10 mouse cellular contexts compared by ENCODE assay signal in the genomic region with DNA sequence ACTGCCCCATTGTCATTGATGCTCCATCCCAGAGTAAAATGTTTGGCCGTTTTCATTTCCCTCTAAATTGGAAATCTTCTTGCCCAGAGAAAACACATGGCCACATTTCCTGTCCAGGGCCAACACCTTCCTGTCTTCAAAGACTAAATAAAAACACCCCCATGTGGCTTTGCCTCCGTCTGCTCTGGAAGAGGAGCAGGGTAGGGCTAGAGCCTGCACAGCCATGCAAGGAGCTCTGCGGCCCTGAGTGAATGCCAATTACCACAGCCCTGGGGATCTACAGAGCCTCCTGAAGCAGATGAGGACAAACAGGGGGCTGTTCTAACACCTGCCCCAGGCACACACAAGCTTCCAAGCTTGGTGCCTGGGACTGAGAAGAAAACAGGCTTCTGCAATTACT. TPM values are rescaled to one million over a fixed set of nuclear protein-coding genes. Genes with fewer than 3 reads are reported as not detected.
DNase-seq lines count a peak whose midpoint lies in the region; ATAC-seq and TF ChIP-seq lines count a peak whose summit lies in the region.
"Had no signal": no experiment of that assay in that cellular context is flagged by ENCODE, and none has a peak within 500 bp of the region (broad histone marks: within the 10 kb centered on the region; RNA-seq: fewer than 3 reads in every experiment).

No protein-coding gene starts in this region.

- H3K4me2 ChIP-seq in liver, embryonic 11.5 days, result no peak overlapping the region
- no peak overlapping the region for H3K4me2 ChIP-seq in embryonic facial prominence, embryonic 13.5 days
- H3K4me2 ChIP-seq in limb, embryonic 15.5 days, result no peak overlapping the region
- H3K4me2 ChIP-seq: hindbrain, embryonic 15.5 days had no signal

- H3K9ac ChIP-seq in liver, embryonic 11.5 days (ENCODE audit: low read depth, low read length), result peak overlapping the region; percentile 8; the same call in 1 of the 2 replicates
- no peak overlapping the region for H3K9ac ChIP-seq in embryonic facial prominence, embryonic 13.5 days
- H3K9ac ChIP-seq in limb, embryonic 15.5 days, result no peak overlapping the region
- H3K9ac ChIP-seq: hindbrain, embryonic 15.5 days had no signal

- no peaks in the 10 kb centered on the region for H3K36me3 ChIP-seq in liver, embryonic 11.5 days (ENCODE audit: control insufficient read depth, insufficient read depth, low read length)
- 0 out of 2 replicates have a peak, but pooled peaks cover 8% of the 10 kb centered on the region for H3K36me3 ChIP-seq in embryonic facial prominence, embryonic 13.5 days
- no peaks in the 10 kb centered on the region for H3K36me3 ChIP-seq in limb, embryonic 15.5 days
- H3K36me3 ChIP-seq: hindbrain, embryonic 15.5 days had no signal

- no peak for ATAC-seq in liver, embryonic 11.5 days (replicated peaks; ENCODE audit: low FRiP score)
- no peak for ATAC-seq in embryonic facial prominence, embryonic 13.5 days (ENCODE audit: insufficient number of reproducible peaks, insufficient read depth, low FRiP score, low TSS enrichment, low read depth)
- ATAC-seq in limb, embryonic 15.5 days (ENCODE audit: insufficient number of reproducible peaks, low FRiP score, low TSS enrichment, low read depth), result no peak

- no peaks in the 10 kb centered on the region for H3K9me3 ChIP-seq in liver, embryonic 11.5 days (ENCODE audit: control insufficient read depth, low read length)
- H3K9me3 ChIP-seq in embryonic facial prominence, embryonic 13.5 days, result no peaks in the 10 kb centered on the region
- no peaks in the 10 kb centered on the region for H3K9me3 ChIP-seq in limb, embryonic 15.5 days
- H3K9me3 ChIP-seq: hindbrain, embryonic 15.5 days had no signal

- no peak for TF ChIP-seq POLR2A in cerebellum, adult 2 months (IDR thresholded peaks at IDR 0.05; ENCODE audit: borderline replicate concordance, insufficient read depth, low read length)

- peaks cover 78% of the 10 kb centered on the region for H3K4me1 ChIP-seq in cerebellum, adult 2 months (ENCODE audit: control insufficient read depth, insufficient read depth, low read length)
- peaks cover 56% of the 10 kb centered on the region for H3K4me1 ChIP-seq in liver, embryonic 11.5 days (replicated peaks; ENCODE audit: control insufficient read depth, insufficient read depth, low read length)
- peaks cover 89% of the 10 kb centered on the region for H3K4me1 ChIP-seq in embryonic facial prominence, embryonic 13.5 days
- H3K4me1 ChIP-seq in limb, embryonic 15.5 days, result peaks cover 91% of the 10 kb centered on the region

- DNase-seq in cerebellum, adult 2 months, result peak in 1 of 2 experiments; percentile 60
- no peak for DNase-seq in cerebellum, postnatal 36 days
- DNase-seq in liver, embryonic 11.5 days (ENCODE audit: low spot score), result no peak
- no peak for DNase-seq in liver
- DNase-seq in adrenal gland, adult 8-10 months, result no peak
- DNase-seq in adrenal gland, postnatal 14 days, result no peak
- DNase-seq: layer of hippocampus, adult 9-11 months had no signal

- H3K27ac ChIP-seq in cerebellum, adult 2 months (ENCODE audit: insufficient read depth, low read length), result 0 out of 2 replicates have a peak overlapping the region, but pooled peaks have one; percentile 34
- 0 out of 2 replicates have a peak overlapping the region, but pooled peaks have one; percentile 23 for H3K27ac ChIP-seq in liver, embryonic 11.5 days (ENCODE audit: low read depth, low read length)
- H3K27ac ChIP-seq in embryonic facial prominence, embryonic 13.5 days, result peak overlapping the region; percentile 29; the same call in 1 of the 2 replicates
- peak overlapping the region; percentile 83; the same call in 1 of the 2 replicates for H3K27ac ChIP-seq in limb, embryonic 15.5 days
- H3K27ac ChIP-seq: hindbrain, embryonic 15.5 days had no signal

- H3K27me3 ChIP-seq in cerebellum, adult 2 months (ENCODE audit: control insufficient read depth, insufficient read depth, low read length), result no peaks in the 10 kb centered on the region
- H3K27me3 ChIP-seq in liver, embryonic 11.5 days (replicated peaks; ENCODE audit: control insufficient read depth, insufficient read depth, low read length), result no peaks in the 10 kb centered on the region
- no peaks in the 10 kb centered on the region for H3K27me3 ChIP-seq in embryonic facial prominence, embryonic 13.5 days
- H3K27me3 ChIP-seq in limb, embryonic 15.5 days, result no peaks in the 10 kb centered on the region
- H3K27me3 ChIP-seq: hindbrain, embryonic 15.5 days had no signal

- under 1% methylated on average over 3 of the region's 3 CpGs for WGBS in cerebellum, adult 2 months
- 64% methylated on average over 3 of the region's 3 CpGs for WGBS in liver, embryonic 11.5 days
- whole genome bisulfite sequencing in embryonic facial prominence, embryonic 13.5 days, result 36% methylated on average over 3 of the region's 3 CpGs
- 20% methylated on average over 3 of the region's 3 CpGs for WGBS in limb, embryonic 15.5 days

- H3K4me3 ChIP-seq in cerebellum, adult 2 months (replicated peaks; ENCODE audit: insufficient read depth, low read depth, low read length), result no peak overlapping the region
- no peak overlapping the region for H3K4me3 ChIP-seq in liver, embryonic 11.5 days (ENCODE audit: low read depth, low read length)
- no peak overlapping the region for H3K4me3 ChIP-seq in embryonic facial prominence, embryonic 13.5 days
- no peak overlapping the region for H3K4me3 ChIP-seq in limb, embryonic 15.5 days
- H3K4me3 ChIP-seq: hindbrain, embryonic 15.5 days had no signal

- TF ChIP-seq CTCF in cerebellum, adult 2 months (IDR thresholded peaks at IDR 0.05; ENCODE audit: borderline replicate concordance, insufficient read depth, low read depth, low read length), result no peak

RNA-seq across cellular contexts. Expression of gene Ski, which starts 46.2 kb away (rescaled TPM):
- 87.2 and 106 TPM in 2 replicates for polyA plus RNA-seq in cerebellum, adult 2 months (2012; rRNA removed)
- polyA plus RNA-seq in liver, embryonic 11.5 days (2014; fragmentation: Nextera tagmentation; extraction: Ambion mirVana), result 8.2 and 9.8 TPM in 2 replicates
- 21.5 and 24.9 TPM in 2 replicates for polyA plus RNA-seq in embryonic facial prominence, embryonic 13.5 days (2015; fragmentation: Nextera tagmentation; extraction: Ambion mirVana)
- 25.2 and 26.8 TPM in 2 replicates for polyA plus RNA-seq in limb, embryonic 15.5 days (2015; fragmentation: Nextera tagmentation; extraction: Ambion mirVana)
- 10 to 100 TPM; 64.1 to 85.4 (median 69.1) TPM for total RNA-seq in adrenal gland, adult 8-10 months (2022)
- 66.2 and 70.1 TPM in 2 replicates for total RNA-seq in adrenal gland, postnatal 14 days (2021)

Comparison
In these comparisons a context has a peak if more than half of its experiments do, and no peak if none do; other contexts are left out.
1. H3K27ac ChIP-seq: peak in every context shown above with its lines; median percentile 83 in limb, embryonic 15.5 days; 34 in cerebellum, adult 2 months; 29 in embryonic facial prominence, embryonic 13.5 days; 23 in liver, embryonic 11.5 days.